Mouse (Mus musculus): Measurements from ENCODE around the gene Cth. TPM values are rescaled to one million over a fixed set of nuclear protein-coding genes. Genes with fewer than 3 reads are reported as not detected.

Cth gene
- polyA plus RNA-seq, 1 experiment from 2014 or later, result 2.3 TPM

DNA sequence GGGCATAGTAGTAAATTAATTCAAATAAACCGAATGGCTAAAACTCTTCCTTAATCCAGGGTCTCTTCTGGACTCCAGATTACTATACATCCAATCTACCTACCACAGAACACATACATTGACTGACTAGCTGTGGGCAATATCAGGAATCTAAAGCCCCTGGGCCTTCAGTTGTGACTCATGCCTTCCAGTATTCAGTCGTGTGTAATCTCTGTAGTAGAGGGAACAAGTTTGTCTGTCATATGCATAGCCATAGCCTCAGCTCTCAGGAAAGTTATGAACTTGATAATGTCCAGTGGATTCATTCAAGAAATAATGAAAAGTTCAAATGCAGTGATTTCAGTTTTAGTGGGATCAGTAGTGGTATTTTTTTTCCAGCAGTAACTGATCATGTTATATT is 59.0 kb downstream of the Cth start:
- no peaks in the 10 kb centered on the region for H3K9me3 ChIP-seq (ENCODE audit: control insufficient read depth, low read length)
- no peaks in the 10 kb centered on the region for H3K36me3 ChIP-seq (replicated peaks; ENCODE audit: control insufficient read depth, insufficient read depth)
- no peak overlapping the region for H3K9ac ChIP-seq
- 89% methylated on average over 2 of the region's 2 CpGs for WGBS
- no peak overlapping the region for H3K4me3 ChIP-seq (replicated peaks; ENCODE audit: low read length)
- H3K4me2 ChIP-seq (replicated peaks), result no peak overlapping the region
- ATAC-seq (ENCODE audit: low FRiP score) (no peak), DNase-seq (ENCODE audit: low spot score) (no peak)
- no peak overlapping the region for H3K27ac ChIP-seq
- H3K27me3 ChIP-seq (ENCODE audit: control insufficient read depth, insufficient read depth, low read length), result no peaks in the 10 kb centered on the region
- no peaks in the 10 kb centered on the region for H3K4me1 ChIP-seq (replicated peaks; ENCODE audit: control insufficient read depth, insufficient read depth, low read length)

DNA sequence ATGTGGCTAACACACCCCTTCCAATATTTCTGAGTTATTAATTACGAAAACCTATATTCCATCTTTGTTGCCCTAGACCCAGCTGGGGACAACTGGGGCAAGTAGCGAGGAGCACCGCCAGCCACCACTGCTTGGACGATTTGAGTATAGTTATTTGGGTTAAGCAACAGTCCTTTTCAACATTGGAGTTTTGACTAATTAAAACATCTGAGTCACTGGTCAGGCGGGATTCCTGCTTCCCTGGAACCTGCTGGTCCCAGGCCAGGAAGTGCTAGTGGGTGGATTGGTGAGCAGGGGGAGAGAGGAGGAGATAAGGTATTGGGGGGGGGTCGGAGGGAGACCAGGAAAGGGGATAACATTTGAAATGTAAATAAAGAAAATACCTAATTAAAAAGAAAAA is 59.4 kb downstream of the Cth start:
- no peak overlapping the region for H3K27ac ChIP-seq
- no peak overlapping the region for H3K4me2 ChIP-seq (replicated peaks)
- no peaks in the 10 kb centered on the region for H3K36me3 ChIP-seq (replicated peaks; ENCODE audit: control insufficient read depth, insufficient read depth)
- H3K9me3 ChIP-seq (ENCODE audit: control insufficient read depth, low read length), result no peaks in the 10 kb centered on the region
- 81% methylated on average over 6 of the region's 6 CpGs for WGBS
- H3K9ac ChIP-seq, result no peak overlapping the region
- no peak overlapping the region for H3K4me3 ChIP-seq (replicated peaks; ENCODE audit: low read length)
- H3K27me3 ChIP-seq (ENCODE audit: control insufficient read depth, insufficient read depth, low read length), result no peaks in the 10 kb centered on the region
- DNase-seq (ENCODE audit: low spot score), result no peak
- no peaks in the 10 kb centered on the region for H3K4me1 ChIP-seq (replicated peaks; ENCODE audit: control insufficient read depth, insufficient read depth, low read length)
- no peak for ATAC-seq (ENCODE audit: low FRiP score)

DNA sequence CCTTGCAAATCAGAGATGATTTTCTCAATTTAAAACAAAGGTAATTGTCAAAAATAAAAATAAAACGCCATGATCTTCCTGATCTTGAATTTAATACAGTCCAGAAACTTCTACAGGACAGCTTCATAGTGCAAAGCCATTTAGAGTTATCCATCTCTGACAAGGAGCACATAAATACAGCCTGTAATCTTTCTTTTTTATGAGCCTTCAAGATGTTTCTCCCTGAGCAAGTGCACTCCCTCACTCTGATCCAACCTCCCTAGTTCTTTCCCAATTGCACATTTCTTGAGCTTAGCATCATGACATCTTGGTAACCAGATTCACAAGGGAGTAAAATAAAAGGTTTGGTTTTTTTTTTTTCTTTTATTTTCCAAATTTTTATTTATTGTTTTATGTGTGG is 72.1 kb downstream of the Cth start:
- H3K9me3 ChIP-seq (ENCODE audit: control insufficient read depth, low read length), result no peaks in the 10 kb centered on the region
- H3K4me3 ChIP-seq (replicated peaks; ENCODE audit: low read length), result no peak overlapping the region
- H3K27ac ChIP-seq, result no peak overlapping the region
- no peaks in the 10 kb centered on the region for H3K36me3 ChIP-seq (replicated peaks; ENCODE audit: control insufficient read depth, insufficient read depth)
- DNase-seq (ENCODE audit: low spot score) (no peak), ATAC-seq (ENCODE audit: low FRiP score) (no peak)
- no peaks in the 10 kb centered on the region for H3K4me1 ChIP-seq (replicated peaks; ENCODE audit: control insufficient read depth, insufficient read depth, low read length)
- H3K4me2 ChIP-seq (replicated peaks), result no peak overlapping the region
- H3K27me3 ChIP-seq (ENCODE audit: control insufficient read depth, insufficient read depth, low read length), result no peaks in the 10 kb centered on the region
- H3K9ac ChIP-seq, result no peak overlapping the region
- WGBS, result 72% methylated on average over 1 of the region's 1 CpGs

DNA sequence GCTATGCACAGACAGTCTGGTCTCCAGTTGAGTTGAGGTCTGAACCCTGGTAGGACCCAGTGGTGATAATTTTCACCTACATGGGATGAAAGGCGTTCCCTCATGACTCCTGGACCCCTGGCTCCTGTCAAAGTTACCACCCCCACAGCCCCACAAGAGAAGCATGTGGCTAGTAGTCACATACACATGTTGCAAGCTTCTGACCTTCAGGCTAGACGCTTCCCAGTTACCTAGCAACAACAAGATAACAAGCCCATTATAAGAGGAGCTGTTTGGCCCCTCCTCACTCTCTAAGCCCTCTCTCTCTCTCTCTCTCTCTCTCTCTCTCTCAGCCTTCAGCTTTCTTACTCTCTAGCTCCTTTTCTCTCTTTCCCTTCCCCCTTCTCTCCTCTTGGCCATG is 76.4 kb downstream of the Cth start:
- no peak overlapping the region for H3K9ac ChIP-seq
- H3K4me2 ChIP-seq (replicated peaks), result no peak overlapping the region
- no peaks in the 10 kb centered on the region for H3K27me3 ChIP-seq (ENCODE audit: control insufficient read depth, insufficient read depth, low read length)
- no peak overlapping the region for H3K27ac ChIP-seq
- H3K4me1 ChIP-seq (replicated peaks; ENCODE audit: control insufficient read depth, insufficient read depth, low read length), result no peaks in the 10 kb centered on the region
- no peaks in the 10 kb centered on the region for H3K9me3 ChIP-seq (ENCODE audit: control insufficient read depth, low read length)
- no peaks in the 10 kb centered on the region for H3K36me3 ChIP-seq (replicated peaks; ENCODE audit: control insufficient read depth, insufficient read depth)
- no peak for DNase-seq (ENCODE audit: low spot score)
- H3K4me3 ChIP-seq (replicated peaks; ENCODE audit: low read length), result no peak overlapping the region
- 42% methylated on average over 2 of the region's 2 CpGs for WGBS
- no peak for ATAC-seq (ENCODE audit: low FRiP score)

DNA sequence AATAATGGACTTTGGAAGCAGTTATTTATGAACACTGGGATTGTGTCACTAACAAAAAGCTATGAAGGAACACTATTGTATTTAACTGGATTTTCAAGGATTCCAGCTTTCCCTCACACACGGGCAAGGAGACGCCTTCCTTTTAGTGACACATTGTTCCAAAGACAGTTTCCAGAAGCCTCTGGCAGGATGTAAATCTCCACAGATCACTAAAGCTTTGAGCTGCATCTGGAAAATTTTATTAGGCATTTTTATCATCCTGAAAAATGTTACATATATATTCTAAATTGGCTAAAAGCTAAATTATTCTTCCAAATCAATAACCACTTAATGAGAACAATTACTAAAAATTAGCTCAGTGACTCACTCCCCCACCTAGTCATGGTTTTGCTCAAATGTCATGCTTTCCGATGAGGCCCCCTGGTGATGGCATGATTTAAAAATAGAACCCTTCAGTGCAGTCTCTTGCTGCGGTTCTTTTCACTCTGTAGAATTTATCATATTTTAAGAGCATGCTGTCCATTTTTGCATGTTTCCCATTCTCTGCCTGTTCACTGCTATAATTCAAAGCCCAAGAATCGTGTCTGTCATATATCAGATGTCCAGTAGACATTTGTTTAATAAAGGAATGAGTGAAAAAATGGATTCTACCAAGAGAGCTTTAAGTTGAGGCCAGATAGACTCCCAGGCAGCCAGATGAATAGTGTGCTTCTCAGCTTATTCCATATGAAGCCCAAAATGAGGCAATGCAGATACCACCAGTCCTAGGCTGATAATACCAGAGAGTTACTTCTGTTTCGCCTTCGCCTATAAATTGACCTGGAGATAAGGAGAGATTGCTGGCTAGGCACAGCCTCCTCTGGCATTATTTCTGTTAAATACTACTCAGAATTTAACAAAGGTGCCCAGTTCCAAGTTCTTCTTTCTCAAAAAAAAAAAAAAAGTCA is 77.3 kb downstream of the Cth start:
- DNase-seq (ENCODE audit: low spot score) (no peak), ATAC-seq (ENCODE audit: low FRiP score) (no peak)
- H3K9ac ChIP-seq, result no peak overlapping the region
- H3K4me1 ChIP-seq (replicated peaks; ENCODE audit: control insufficient read depth, insufficient read depth, low read length), result no peaks in the 10 kb centered on the region
- H3K27me3 ChIP-seq (ENCODE audit: control insufficient read depth, insufficient read depth, low read length), result no peaks in the 10 kb centered on the region
- H3K4me3 ChIP-seq (replicated peaks; ENCODE audit: low read length), result no peak overlapping the region
- 75% methylated on average over 7 of the region's 7 CpGs for WGBS
- H3K9me3 ChIP-seq (ENCODE audit: control insufficient read depth, low read length), result no peaks in the 10 kb centered on the region
- H3K27ac ChIP-seq, result no peak overlapping the region
- no peaks in the 10 kb centered on the region for H3K36me3 ChIP-seq (replicated peaks; ENCODE audit: control insufficient read depth, insufficient read depth)
- H3K4me2 ChIP-seq (replicated peaks), result no peak overlapping the region

Other genes with a start within 250 kb of the Cth start
- 32.7 and 36.0 TPM in 2 replicates for gene Ankrd13c, start 22.2 kb upstream of the Cth start, polyA plus RNA-seq (2014; fragmentation: Nextera tagmentation; extraction: Ambion mirVana)
- 226 and 246 TPM in 2 replicates for gene Srsf11, start 111.6 kb upstream of the Cth start, polyA plus RNA-seq (2014; fragmentation: Nextera tagmentation; extraction: Ambion mirVana)
- gene Lrrc40, start 111.6 kb upstream of the Cth start, polyA plus RNA-seq (2014; fragmentation: Nextera tagmentation; extraction: Ambion mirVana), result 51.9 and 55.8 TPM in 2 replicates

Measured in hindbrain, embryonic 14.5 days (tissue).